Mouse (Mus musculus): ENCODE data around the gene Psme2.

GRCm38 (mm10) chr14:55581981-55582681, 8.8 kb downstream of the Psme2 start:
- TF ChIP-seq NELFE (IDR thresholded peaks at IDR 0.05; ENCODE audit: low read depth, low read length) (no peak), CTCF (conservative IDR thresholded peaks at IDR 0.05 in 1 of 2, IDR thresholded peaks at IDR 0.05 in 1 of 2; ENCODE audit: low read depth in 2 of 2, low read length in 2 of 2) (peak; percentile 60 to 70), POLR2A (IDR thresholded peaks at IDR 0.05; ENCODE audit: low read depth, low read length) (peak; percentile 10), ETS1 (conservative IDR thresholded peaks at IDR 0.05; ENCODE audit: low read depth, low read length) (no peak), TBP (conservative IDR thresholded peaks at IDR 0.05; ENCODE audit: low read depth, low read length) (no peak), ZC3H11A (IDR thresholded peaks at IDR 0.05; ENCODE audit: low read depth, low read length) (no peak), EP300 (IDR thresholded peaks at IDR 0.05; ENCODE audit: low read length) (no peak), IRF4 (IDR thresholded peaks at IDR 0.05; ENCODE audit: low read depth, low read length) (no peak), MYC (IDR thresholded peaks at IDR 0.05; ENCODE audit: low read depth, low read length) (no peak), SMC3 (IDR thresholded peaks at IDR 0.05; ENCODE audit: low read depth, low read length) (no peak), NRF1 (IDR thresholded peaks at IDR 0.05; ENCODE audit: low read depth, low read length) (no peak), BHLHE40 (IDR thresholded peaks at IDR 0.05; ENCODE audit: low read depth, low read length) (no peak)
